11 mouse cellular contexts compared by ENCODE assay signal in genomic region chr2:4579357-4580068, GRCm38 (mm10).
DNase-seq lines count a peak whose midpoint lies in the region; ATAC-seq and TF ChIP-seq lines count a peak whose summit lies in the region.
"Had no signal": no experiment of that assay in that cellular context is flagged by ENCODE, and none has a peak within 500 bp of the region (broad histone marks: within the 10 kb centered on the region; RNA-seq: fewer than 3 reads in every experiment).

No protein-coding gene starts in this region.

- no peaks in the 10 kb centered on the region for H3K27me3 ChIP-seq in embryonic facial prominence, embryonic 13.5 days
- no peaks in the 10 kb centered on the region for H3K27me3 ChIP-seq in embryonic facial prominence, embryonic 10.5 days (replicated peaks; ENCODE audit: low read depth, poor library complexity, severe bottlenecking)
- no peaks in the 10 kb centered on the region for H3K27me3 ChIP-seq in hindbrain, embryonic 13.5 days
- H3K27me3 ChIP-seq in hindbrain, embryonic 12.5 days, result no peaks in the 10 kb centered on the region
- no peaks in the 10 kb centered on the region for H3K27me3 ChIP-seq in lung, embryonic 16.5 days (ENCODE audit: control insufficient read depth, insufficient read depth, low read depth, low read length)
- no peaks in the 10 kb centered on the region for H3K27me3 ChIP-seq in midbrain, postnatal 0 days (ENCODE audit: insufficient read depth, low read length)

- H3K4me1 ChIP-seq in embryonic facial prominence, embryonic 13.5 days, result peaks cover 63% of the 10 kb centered on the region
- H3K4me1 ChIP-seq in embryonic facial prominence, embryonic 10.5 days, result peaks cover 31% of the 10 kb centered on the region
- H3K4me1 ChIP-seq in hindbrain, embryonic 13.5 days (replicated peaks), result peaks cover 7% of the 10 kb centered on the region; the same call in 1 of the 2 replicates
- H3K4me1 ChIP-seq in hindbrain, embryonic 12.5 days, result no peaks in the 10 kb centered on the region
- H3K4me1 ChIP-seq in lung, embryonic 16.5 days (replicated peaks; ENCODE audit: control insufficient read depth, insufficient read depth, low read length), result peaks cover 22% of the 10 kb centered on the region; the same call in 1 of the 2 replicates
- H3K4me1 ChIP-seq in midbrain, postnatal 0 days (ENCODE audit: insufficient read depth, low read length), result no peaks in the 10 kb centered on the region

- no peak overlapping the region for H3K9ac ChIP-seq in embryonic facial prominence, embryonic 13.5 days
- no peak overlapping the region for H3K9ac ChIP-seq in hindbrain, embryonic 13.5 days
- H3K9ac ChIP-seq in hindbrain, embryonic 12.5 days, result no peak overlapping the region
- H3K9ac ChIP-seq in lung, embryonic 16.5 days (ENCODE audit: low read length), result no peak overlapping the region
- no peak overlapping the region for H3K9ac ChIP-seq in midbrain, postnatal 0 days (replicated peaks; ENCODE audit: low read length, poor library complexity, severe bottlenecking)

- no peak for DNase-seq in embryonic facial prominence, embryonic 10.5 days (ENCODE audit: low spot score)
- no peak for DNase-seq in lung, postnatal 14 days
- peak; percentile 43 for DNase-seq in midbrain, postnatal 0 days (ENCODE audit: low spot score)
- no peak for DNase-seq in adrenal gland, postnatal 25 days
- DNase-seq: retina, postnatal 1 day had no signal

- H3K9me3 ChIP-seq in embryonic facial prominence, embryonic 13.5 days, result no peaks in the 10 kb centered on the region
- H3K9me3 ChIP-seq in embryonic facial prominence, embryonic 10.5 days, result no peaks in the 10 kb centered on the region
- no peaks in the 10 kb centered on the region for H3K9me3 ChIP-seq in hindbrain, embryonic 13.5 days
- H3K9me3 ChIP-seq in hindbrain, embryonic 12.5 days (replicated peaks), result no peaks in the 10 kb centered on the region
- no peaks in the 10 kb centered on the region for H3K9me3 ChIP-seq in lung, embryonic 16.5 days (ENCODE audit: control insufficient read depth, low read length)
- no peaks in the 10 kb centered on the region for H3K9me3 ChIP-seq in midbrain, postnatal 0 days (ENCODE audit: low read length)
- H3K9me3 ChIP-seq: G1E had no signal

- H3K36me3 ChIP-seq in embryonic facial prominence, embryonic 13.5 days, result peaks cover 69% of the 10 kb centered on the region
- peaks cover 89% of the 10 kb centered on the region for H3K36me3 ChIP-seq in embryonic facial prominence, embryonic 10.5 days (replicated peaks)
- peaks cover 53% of the 10 kb centered on the region for H3K36me3 ChIP-seq in hindbrain, embryonic 13.5 days
- peaks cover 58% of the 10 kb centered on the region for H3K36me3 ChIP-seq in hindbrain, embryonic 12.5 days
- H3K36me3 ChIP-seq in lung, embryonic 16.5 days (ENCODE audit: control insufficient read depth, insufficient read depth, low read length), result peaks cover 6% of the 10 kb centered on the region; the same call in 1 of the 2 replicates
- peaks cover 20% of the 10 kb centered on the region for H3K36me3 ChIP-seq in midbrain, postnatal 0 days (ENCODE audit: insufficient read depth, low read length)

- H3K27ac ChIP-seq in embryonic facial prominence, embryonic 13.5 days, result peak overlapping the region; percentile 35
- H3K27ac ChIP-seq in embryonic facial prominence, embryonic 10.5 days (replicated peaks), result no peak overlapping the region
- peak overlapping the region; percentile 25 for H3K27ac ChIP-seq in hindbrain, embryonic 13.5 days
- H3K27ac ChIP-seq in hindbrain, embryonic 12.5 days, result no peak overlapping the region
- peak overlapping the region; percentile 80 for H3K27ac ChIP-seq in lung, embryonic 16.5 days (ENCODE audit: low read length)
- no peak overlapping the region for H3K27ac ChIP-seq in midbrain, postnatal 0 days (ENCODE audit: low read depth, low read length)

- WGBS in embryonic facial prominence, embryonic 13.5 days, result 53% methylated on average over 8 of the region's 8 CpGs
- 91% methylated on average over 8 of the region's 8 CpGs for WGBS in embryonic facial prominence, embryonic 10.5 days
- 66% methylated on average over 8 of the region's 8 CpGs for WGBS in hindbrain, embryonic 13.5 days
- WGBS in hindbrain, embryonic 12.5 days, result 77% methylated on average over 8 of the region's 8 CpGs
- 51% methylated on average over 8 of the region's 8 CpGs for WGBS in lung, embryonic 16.5 days
- WGBS in midbrain, postnatal 0 days, result 77% methylated on average over 8 of the region's 8 CpGs

- H3K4me3 ChIP-seq in embryonic facial prominence, embryonic 13.5 days, result no peak overlapping the region
- no peak overlapping the region for H3K4me3 ChIP-seq in embryonic facial prominence, embryonic 10.5 days
- no peak overlapping the region for H3K4me3 ChIP-seq in hindbrain, embryonic 13.5 days
- no peak overlapping the region for H3K4me3 ChIP-seq in hindbrain, embryonic 12.5 days
- no peak overlapping the region for H3K4me3 ChIP-seq in lung, embryonic 16.5 days (ENCODE audit: low read length)
- H3K4me3 ChIP-seq in midbrain, postnatal 0 days (ENCODE audit: low read depth, low read length), result no peak overlapping the region
- H3K4me3 ChIP-seq: myocyte had no signal

- H3K4me2 ChIP-seq in embryonic facial prominence, embryonic 13.5 days, result no peak overlapping the region
- H3K4me2 ChIP-seq in hindbrain, embryonic 13.5 days, result no peak overlapping the region
- H3K4me2 ChIP-seq in hindbrain, embryonic 12.5 days (replicated peaks), result no peak overlapping the region
- no peak overlapping the region for H3K4me2 ChIP-seq in lung, embryonic 16.5 days (ENCODE audit: low read depth, low read length)
- no peak overlapping the region for H3K4me2 ChIP-seq in midbrain, postnatal 0 days (ENCODE audit: low read depth, low read length, poor library complexity, severe bottlenecking)

- no peak for ATAC-seq in embryonic facial prominence, embryonic 13.5 days (ENCODE audit: insufficient number of reproducible peaks, insufficient read depth, low FRiP score, low TSS enrichment, low read depth)
- ATAC-seq in hindbrain, embryonic 13.5 days (ENCODE audit: low FRiP score), result no peak
- ATAC-seq in hindbrain, embryonic 12.5 days (ENCODE audit: low FRiP score), result no peak
- peak; percentile 49; the same call in 1 of the 2 replicates for ATAC-seq in lung, embryonic 16.5 days (ENCODE audit: low read depth)
- ATAC-seq in midbrain, postnatal 0 days (ENCODE audit: low FRiP score), result no peak

- no peak for TF ChIP-seq CTCF in midbrain, postnatal 0 days (IDR thresholded peaks at IDR 0.05)

Comparison
In these comparisons a context has a peak if more than half of its experiments do, and no peak if none do; other contexts are left out.
1. H3K27ac ChIP-seq: peak in embryonic facial prominence, embryonic 13.5 days (single experiment), hindbrain, embryonic 13.5 days (single experiment) and lung, embryonic 16.5 days (single experiment); none in embryonic facial prominence, embryonic 10.5 days (single experiment), hindbrain, embryonic 12.5 days (single experiment) and midbrain, postnatal 0 days (single experiment).